Mouse (Mus musculus): ENCODE measurements around the gene Cldn3. TPM values are rescaled to one million over a fixed set of nuclear protein-coding genes. Genes with fewer than 3 reads are reported as not detected.

The Cldn3 gene
- total and polyA plus RNA-seq, 3 experiments: not detected

DNA sequence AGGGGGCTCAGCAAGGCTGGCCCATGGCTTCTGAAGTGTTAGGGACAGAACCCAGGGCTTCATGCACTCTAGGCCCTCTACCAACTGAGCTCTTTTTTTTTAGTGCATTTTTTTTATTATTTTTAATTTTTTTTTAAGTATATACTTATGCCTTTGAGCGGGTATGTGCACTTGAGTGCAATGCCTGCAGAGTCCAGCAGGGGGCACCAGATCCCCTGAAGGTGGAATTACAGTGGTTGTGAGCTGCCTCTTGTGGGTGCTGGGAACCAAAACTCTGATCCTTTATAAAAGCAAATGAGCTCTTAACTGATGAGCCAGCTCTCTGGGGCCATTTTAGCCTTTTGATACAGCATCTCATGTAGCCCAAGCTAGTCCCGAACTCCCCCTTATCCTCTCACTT, 48.6 kb downstream of the Cldn3 start:
- in situ Hi-C loops (cut with MboI; ENCODE audit: low pct_ligation_motif_present, low pct_unique_long_range_greater_than_20kb, low sequenced_read_pairs): no loop called here
- H3K36me3 ChIP-seq (replicated peaks in 1 of 2; ENCODE audit: control insufficient read depth in 1 of 2, insufficient read depth in 1 of 2, low read length in 1 of 2): peaks cover 0 to 28% of the 10 kb centered on the region in 2 experiments
- H3K9ac ChIP-seq (ENCODE audit: insufficient read depth, low read depth): no peak overlapping the region
- peaks cover 7% of the 10 kb centered on the region for H3K9me3 ChIP-seq (replicated peaks; ENCODE audit: low read length)
- dilution Hi-C loops (cut with MboI; ENCODE audit: extremely low pct_ligation_motif_present, extremely low pct_unique_long_range_greater_than_20kb, low sequenced_read_pairs): no loop called here
- TF ChIP-seq TBP (conservative IDR thresholded peaks at IDR 0.05; ENCODE audit: low read depth, low read length): no peak
- TF ChIP-seq CTCF (conservative IDR thresholded peaks at IDR 0.05 in 1 of 2, IDR thresholded peaks at IDR 0.05 in 1 of 2; ENCODE audit: low read depth in 2 of 2, low read length in 2 of 2): peak in 1 of 2 experiments; percentile 30; a peak in 1 of 4 replicates
- TF ChIP-seq MAX (IDR thresholded peaks at IDR 0.05; ENCODE audit: low read length): no peak
- TF ChIP-seq POLR2AphosphoS2 (IDR thresholded peaks at IDR 0.05; ENCODE audit: low read depth, low read length): no peak
- no peak for TF ChIP-seq MAZ (IDR thresholded peaks at IDR 0.05; ENCODE audit: low read depth, low read length)
- H3K79me2 ChIP-seq (replicated peaks; ENCODE audit: control insufficient read depth, extremely low read depth, insufficient read depth, poor library complexity, severe bottlenecking): no peaks in the 10 kb centered on the region
- no peaks in the 10 kb centered on the region for H3K27me3 ChIP-seq (replicated peaks)
- H3K27ac ChIP-seq (ENCODE audit: insufficient read depth, low read depth): no peak overlapping the region
- no peak overlapping the region for H3K4me2 ChIP-seq (ENCODE audit: insufficient read depth, low read depth, poor library complexity, severe bottlenecking)
- no peak overlapping the region for H3K4me3 ChIP-seq (replicated peaks in 1 of 3; ENCODE audit: low read depth in 2 of 3, low read length in 2 of 3, poor library complexity in 1 of 3)
- DNase-seq (ENCODE audit: extremely low read depth): no peak
- H3K4me1 ChIP-seq (ENCODE audit: control insufficient read depth in 1 of 2, insufficient read depth in 2 of 2): 0 out of 4 replicates have a peak, but pooled peaks cover 0 to 2% of the 10 kb centered on the region in 2 experiments

GRCm38 (mm10) chr5:135035608-135036359, 49.8 kb downstream of the Cldn3 start:
- Histone ChIP-seq H3K36me3 (replicated peaks in 1 of 2; ENCODE audit: control insufficient read depth in 1 of 2, insufficient read depth in 1 of 2, low read length in 1 of 2) (peaks cover 0 to 34% of the 10 kb centered on the region in 2 experiments), H3K27ac (ENCODE audit: insufficient read depth, low read depth) (no peak overlapping the region), H3K9ac (ENCODE audit: insufficient read depth, low read depth) (no peak overlapping the region), H3K27me3 (replicated peaks) (no peaks in the 10 kb centered on the region), H3K4me3 (replicated peaks in 1 of 3; ENCODE audit: low read depth in 2 of 3, low read length in 2 of 3, poor library complexity in 1 of 3) (no peak overlapping the region), H3K79me2 (replicated peaks; ENCODE audit: control insufficient read depth, extremely low read depth, insufficient read depth, poor library complexity, severe bottlenecking) (no peaks in the 10 kb centered on the region), H3K9me3 (replicated peaks; ENCODE audit: low read length) (peaks cover 7% of the 10 kb centered on the region), H3K4me1 (ENCODE audit: control insufficient read depth in 1 of 2, insufficient read depth in 2 of 2) (0 out of 4 replicates have a peak, but pooled peaks cover 0 to 2% of the 10 kb centered on the region in 2 experiments), H3K4me2 (ENCODE audit: insufficient read depth, low read depth, poor library complexity, severe bottlenecking) (no peak overlapping the region)
- in situ Hi-C loops (cut with MboI; ENCODE audit: low pct_ligation_motif_present, low pct_unique_long_range_greater_than_20kb, low sequenced_read_pairs): no loop called here
- no peak for TF ChIP-seq PAX5 (IDR thresholded peaks at IDR 0.05; ENCODE audit: low read length)
- TF ChIP-seq IRF4 (IDR thresholded peaks at IDR 0.05; ENCODE audit: low read depth, low read length): no peak
- no peak for TF ChIP-seq ZNF384 (IDR thresholded peaks at IDR 0.05; ENCODE audit: low read depth, low read length)
- no peak for TF ChIP-seq TCF12 (IDR thresholded peaks at IDR 0.05; ENCODE audit: low read depth, low read length)
- TF ChIP-seq CHD2 (IDR thresholded peaks at IDR 0.05; ENCODE audit: low read length): no peak
- TF ChIP-seq HCFC1 (IDR thresholded peaks at IDR 0.05; ENCODE audit: low read depth, low read length): no peak
- TF ChIP-seq E2F4 (IDR thresholded peaks at IDR 0.05; ENCODE audit: insufficient replicate concordance, low read depth, low read length): no peak
- TF ChIP-seq NRF1 (IDR thresholded peaks at IDR 0.05; ENCODE audit: low read depth, low read length): no peak
- no peak for TF ChIP-seq RCOR1 (conservative IDR thresholded peaks at IDR 0.05; ENCODE audit: low read depth, low read length)
- DNase-seq (ENCODE audit: extremely low read depth): no peak
- dilution Hi-C loops (cut with MboI; ENCODE audit: extremely low pct_ligation_motif_present, extremely low pct_unique_long_range_greater_than_20kb, low sequenced_read_pairs): no loop called here

Other genes with a start within 250 kb of the Cldn3 start
- not detected in 2 replicates for gene Eln, start 238.9 kb upstream of the Cldn3 start, total RNA-seq (2012; rRNA removed)
- not detected in 2 replicates for gene Eln, start 238.9 kb upstream of the Cldn3 start, total RNA-seq (2014; rRNA removed)
- not detected in 2 replicates for gene Eln, start 238.9 kb upstream of the Cldn3 start, polyA plus RNA-seq (2012; ENCODE audit: insufficient read length, low read depth)
- gene Tmem270, start 79.5 kb upstream of the Cldn3 start, total RNA-seq (2012; rRNA removed): not detected in 2 replicates
- gene Tmem270, start 79.5 kb upstream of the Cldn3 start, total RNA-seq (2014; rRNA removed): not detected in 2 replicates
- gene Tmem270, start 79.5 kb upstream of the Cldn3 start, polyA plus RNA-seq (2012; ENCODE audit: insufficient read length, low read depth): not detected in 2 replicates
- gene Cldn13, start 70.7 kb upstream of the Cldn3 start, total RNA-seq (2012; rRNA removed): not detected in 2 replicates
- not detected in 2 replicates for gene Cldn13, start 70.7 kb upstream of the Cldn3 start, total RNA-seq (2014; rRNA removed)
- gene Cldn13, start 70.7 kb upstream of the Cldn3 start, polyA plus RNA-seq (2012; ENCODE audit: insufficient read length, low read depth): not detected in 2 replicates
- gene Mettl27, start 53.8 kb upstream of the Cldn3 start, total RNA-seq (2012; rRNA removed): 1.7 and 1.9 TPM in 2 replicates
- 0.93 and 1.3 TPM in 2 replicates for gene Mettl27, start 53.8 kb upstream of the Cldn3 start, total RNA-seq (2014; rRNA removed)
- gene Mettl27, start 53.8 kb upstream of the Cldn3 start, polyA plus RNA-seq (2012; ENCODE audit: insufficient read length, low read depth): 0.30 and 0.73 TPM in 2 replicates
- gene Cldn4, start 39.3 kb upstream of the Cldn3 start, total RNA-seq (2012; rRNA removed): 0.08 TPM in 1 of 2 replicates, not detected in the other
- 0.16 and 0.51 TPM in 2 replicates for gene Cldn4, start 39.3 kb upstream of the Cldn3 start, total RNA-seq (2014; rRNA removed)
- 0.17 and 0.31 TPM in 2 replicates for gene Cldn4, start 39.3 kb upstream of the Cldn3 start, polyA plus RNA-seq (2012; ENCODE audit: insufficient read length, low read depth)
- gene Abhd11, start 22.9 kb downstream of the Cldn3 start, total RNA-seq (2012; rRNA removed): 36.0 and 37.1 TPM in 2 replicates
- 31.2 and 36.6 TPM in 2 replicates for gene Abhd11, start 22.9 kb downstream of the Cldn3 start, total RNA-seq (2014; rRNA removed)
- gene Abhd11, start 22.9 kb downstream of the Cldn3 start, polyA plus RNA-seq (2012; ENCODE audit: insufficient read length, low read depth): 29.2 and 32.1 TPM in 2 replicates
- 2.0 and 2.4 TPM in 2 replicates for gene Stx1a, start 37.3 kb downstream of the Cldn3 start, total RNA-seq (2012; rRNA removed)
- 0.81 and 1.1 TPM in 2 replicates for gene Stx1a, start 37.3 kb downstream of the Cldn3 start, total RNA-seq (2014; rRNA removed)
- gene Stx1a, start 37.3 kb downstream of the Cldn3 start, polyA plus RNA-seq (2012; ENCODE audit: insufficient read length, low read depth): 3.0 and 3.3 TPM in 2 replicates
- 7.2 and 7.5 TPM in 2 replicates for gene Dnajc30, start 78.0 kb downstream of the Cldn3 start, total RNA-seq (2012; rRNA removed)
- gene Dnajc30, start 78.0 kb downstream of the Cldn3 start, total RNA-seq (2014; rRNA removed): 4.1 and 4.9 TPM in 2 replicates
- 9.2 and 9.6 TPM in 2 replicates for gene Dnajc30, start 78.0 kb downstream of the Cldn3 start, polyA plus RNA-seq (2012; ENCODE audit: insufficient read length, low read depth)
- 62.1 and 70.0 TPM in 2 replicates for gene Bud23, start 78.7 kb downstream of the Cldn3 start, total RNA-seq (2012; rRNA removed)
- gene Bud23, start 78.7 kb downstream of the Cldn3 start, total RNA-seq (2014; rRNA removed): 60.7 and 79.1 TPM in 2 replicates
- gene Bud23, start 78.7 kb downstream of the Cldn3 start, polyA plus RNA-seq (2012; ENCODE audit: insufficient read length, low read depth): 118 and 141 TPM in 2 replicates
- 0.64 and 0.80 TPM in 2 replicates for gene Vps37d, start 92.1 kb downstream of the Cldn3 start, total RNA-seq (2012; rRNA removed)
- gene Vps37d, start 92.1 kb downstream of the Cldn3 start, total RNA-seq (2014; rRNA removed): 0.20 and 0.56 TPM in 2 replicates
- gene Vps37d, start 92.1 kb downstream of the Cldn3 start, polyA plus RNA-seq (2012; ENCODE audit: insufficient read length, low read depth): 0.40 TPM in 1 of 2 replicates, not detected in the other
- not detected in 2 replicates for gene Mlxipl, start 103.7 kb downstream of the Cldn3 start, total RNA-seq (2012; rRNA removed)
- gene Mlxipl, start 103.7 kb downstream of the Cldn3 start, total RNA-seq (2014; rRNA removed): not detected in 2 replicates
- not detected in 2 replicates for gene Mlxipl, start 103.7 kb downstream of the Cldn3 start, polyA plus RNA-seq (2012; ENCODE audit: insufficient read length, low read depth)
- gene Tbl2, start 163.4 kb downstream of the Cldn3 start, total RNA-seq (2012; rRNA removed): 26.3 and 31.9 TPM in 2 replicates
- 20.0 and 21.7 TPM in 2 replicates for gene Tbl2, start 163.4 kb downstream of the Cldn3 start, total RNA-seq (2014; rRNA removed)
- 24.8 and 25.2 TPM in 2 replicates for gene Tbl2, start 163.4 kb downstream of the Cldn3 start, polyA plus RNA-seq (2012; ENCODE audit: insufficient read length, low read depth)
- gene Bcl7b, start 182.1 kb downstream of the Cldn3 start, total RNA-seq (2012; rRNA removed): 20.1 and 22.0 TPM in 2 replicates
- gene Bcl7b, start 182.1 kb downstream of the Cldn3 start, total RNA-seq (2014; rRNA removed): 21.6 and 24.1 TPM in 2 replicates
- gene Bcl7b, start 182.1 kb downstream of the Cldn3 start, polyA plus RNA-seq (2012; ENCODE audit: insufficient read length, low read depth): 40.8 and 43.6 TPM in 2 replicates
- 60.0 and 72.9 TPM in 2 replicates for gene Baz1b, start 201.1 kb downstream of the Cldn3 start, total RNA-seq (2012; rRNA removed)
- 53.3 and 56.4 TPM in 2 replicates for gene Baz1b, start 201.1 kb downstream of the Cldn3 start, total RNA-seq (2014; rRNA removed)
- 84.9 and 85.4 TPM in 2 replicates for gene Baz1b, start 201.1 kb downstream of the Cldn3 start, polyA plus RNA-seq (2012; ENCODE audit: insufficient read length, low read depth)

Measured in CH12.LX (cell line).